Mouse (Mus musculus): ENCODE results near the gene Ifitm1.

DNA sequence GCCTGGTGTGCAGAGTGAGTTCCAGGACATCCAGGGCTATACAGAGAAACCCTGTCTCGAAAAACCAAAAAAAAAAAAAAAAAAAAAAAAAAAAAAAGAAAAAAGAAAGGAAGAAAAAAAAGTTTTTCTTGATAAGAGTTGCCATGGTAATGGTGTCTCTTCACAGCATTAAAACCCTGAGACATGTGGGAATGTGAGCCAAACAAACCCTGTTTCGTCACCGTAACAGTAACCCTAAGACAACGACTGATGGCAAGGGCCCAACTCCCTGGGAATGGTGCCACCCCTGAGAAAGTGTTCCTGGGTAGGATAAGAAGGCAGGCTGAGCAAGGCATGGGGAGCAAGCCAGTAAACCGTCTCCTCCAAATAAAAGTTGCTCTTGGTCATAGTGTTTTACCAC lies 39.9 kb downstream of the Ifitm1 start:
- TF ChIP-seq ZMIZ1 (IDR thresholded peaks at IDR 0.05; ENCODE audit: low read depth, low read length) (no peak), CTCF (IDR thresholded peaks at IDR 0.05 in 2 of 3, conservative IDR thresholded peaks at IDR 0.05 in 1 of 3; ENCODE audit: control insufficient read depth in 1 of 3, insufficient read depth in 1 of 3, low read depth in 2 of 3, low read length in 3 of 3, poor library complexity in 1 of 3, severe bottlenecking in 1 of 3) (no peak), UBTF (IDR thresholded peaks at IDR 0.05; ENCODE audit: borderline replicate concordance, insufficient read depth, low read depth, low read length) (no peak), POLR2AphosphoS5 (IDR thresholded peaks at IDR 0.05; ENCODE audit: borderline replicate concordance, low read depth, low read length) (no peak), POLR2A (IDR thresholded peaks at IDR 0.05; ENCODE audit: control insufficient read depth in 1 of 2, insufficient read depth in 1 of 2, low read depth in 1 of 2, low read length in 2 of 2, poor library complexity in 1 of 2) (no peak), CHD1 (IDR thresholded peaks at IDR 0.05; ENCODE audit: low read depth, low read length) (no peak), E2F4 (IDR thresholded peaks at IDR 0.05; ENCODE audit: borderline replicate concordance, low read depth, low read length) (no peak), ZC3H11A (IDR thresholded peaks at IDR 0.05; ENCODE audit: low read depth, low read length) (no peak), MYB (IDR thresholded peaks at IDR 0.05; ENCODE audit: low read depth, low read length) (no peak), EP300 (IDR thresholded peaks at IDR 0.05; ENCODE audit: low read depth in 1 of 2, low read length in 2 of 2) (no peak), HCFC1 (IDR thresholded peaks at IDR 0.05; ENCODE audit: low read depth, low read length) (no peak), RAD21 (IDR thresholded peaks at IDR 0.05; ENCODE audit: low read depth, low read length) (no peak)
